Mouse (Mus musculus): Measurements from ENCODE around the gene Zfp346.
A peak's percentile ranks its signal among the peaks of the same experiment; 100 is the strongest.
"Not testable (repeated sequence)": the region's sequence is repeated elsewhere in the genome, so short reads cannot be mapped to it uniquely, and the experiment has no call there.

Gene Zfp346

DNA sequence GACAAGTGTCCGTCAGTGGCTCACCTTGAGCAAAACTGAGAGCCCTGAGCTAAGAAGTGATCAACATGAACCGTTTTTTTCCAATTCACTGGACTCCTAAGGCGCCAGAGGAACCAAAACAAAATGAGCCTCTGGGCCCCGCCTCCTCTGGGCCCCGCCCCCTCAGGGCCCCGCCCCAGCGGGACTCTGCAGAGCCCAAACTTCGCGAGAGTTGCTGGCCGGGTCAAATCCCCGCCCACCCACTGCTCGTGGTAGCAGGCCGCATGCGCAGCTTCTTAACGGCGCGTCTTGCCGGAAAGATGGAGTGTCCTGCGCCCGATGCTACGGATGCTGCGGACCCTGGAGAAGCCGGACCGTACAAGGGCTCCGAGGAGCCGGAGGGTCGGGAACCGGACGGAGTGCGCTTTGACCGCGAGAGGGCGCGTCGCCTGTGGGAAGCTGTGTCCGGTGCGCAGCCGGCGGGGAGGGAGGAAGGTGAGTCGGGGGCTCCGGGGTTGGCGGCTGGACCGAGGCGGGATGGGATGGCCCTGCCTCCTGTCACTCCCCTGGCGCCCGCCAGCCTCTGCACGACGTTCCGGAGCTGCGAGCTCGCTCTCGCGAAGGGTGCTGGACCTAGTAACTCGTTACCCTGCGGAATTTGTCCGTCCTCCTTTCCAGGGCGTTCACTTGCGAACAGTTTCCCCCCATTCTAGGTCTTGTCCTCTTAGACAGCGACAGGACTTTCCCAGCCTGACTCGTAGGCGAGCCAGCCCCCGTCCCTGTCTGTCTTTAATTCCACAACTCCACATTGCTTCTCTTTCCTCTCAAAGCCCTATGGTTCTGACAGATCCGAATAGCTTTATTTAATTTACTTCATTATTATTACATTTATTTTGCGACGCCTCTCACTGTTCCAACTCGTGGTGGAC lies at the start of gene Zfp346:
Gene Zfp346 (plus strand): TSS at position 267 of the 908 bp plus-strand sequence.
- DNase-seq = peak; percentile 95 to 96

DNA sequence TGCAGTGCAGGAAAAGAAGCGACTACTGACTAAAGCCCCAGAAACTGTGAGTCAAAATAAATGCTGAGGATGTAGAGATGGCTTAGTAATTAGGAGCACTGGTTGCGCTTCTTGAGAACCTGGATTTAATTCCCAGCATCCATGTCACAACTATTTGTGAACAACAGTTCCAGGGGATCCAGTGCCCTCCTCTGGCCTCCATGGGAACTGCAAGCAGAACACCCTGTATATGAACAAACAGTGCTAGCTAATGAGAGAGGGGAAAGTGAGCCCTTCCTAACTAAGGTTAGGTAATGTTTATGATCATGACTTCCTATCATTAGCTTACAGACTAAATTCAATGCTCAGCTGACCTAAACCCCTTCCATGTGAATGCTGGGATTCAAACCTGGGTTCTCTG lies 47.1 kb upstream of the Zfp346 start:
- DNase-seq = peak; percentile 13 to 23

DNA sequence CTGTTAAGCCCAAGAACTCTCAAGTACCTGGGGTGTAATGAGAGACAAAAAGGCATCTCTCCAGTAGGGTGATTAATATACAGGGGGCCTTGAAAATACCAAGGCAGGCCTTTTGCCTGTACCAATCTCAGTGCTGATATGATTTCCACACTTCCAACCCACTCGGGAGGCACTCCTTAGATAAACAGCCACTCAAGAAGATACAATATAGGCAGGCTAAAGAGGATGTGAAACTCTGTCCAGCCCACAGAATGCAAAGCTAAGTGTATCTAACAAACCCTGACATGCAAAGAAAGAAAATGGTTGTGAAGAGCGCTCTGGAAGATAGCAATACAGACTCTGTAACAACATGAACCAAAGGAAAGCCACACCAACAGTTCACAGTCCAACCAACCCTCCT lies 41.8 kb upstream of the Zfp346 start:
- DNase-seq = no peak

DNA sequence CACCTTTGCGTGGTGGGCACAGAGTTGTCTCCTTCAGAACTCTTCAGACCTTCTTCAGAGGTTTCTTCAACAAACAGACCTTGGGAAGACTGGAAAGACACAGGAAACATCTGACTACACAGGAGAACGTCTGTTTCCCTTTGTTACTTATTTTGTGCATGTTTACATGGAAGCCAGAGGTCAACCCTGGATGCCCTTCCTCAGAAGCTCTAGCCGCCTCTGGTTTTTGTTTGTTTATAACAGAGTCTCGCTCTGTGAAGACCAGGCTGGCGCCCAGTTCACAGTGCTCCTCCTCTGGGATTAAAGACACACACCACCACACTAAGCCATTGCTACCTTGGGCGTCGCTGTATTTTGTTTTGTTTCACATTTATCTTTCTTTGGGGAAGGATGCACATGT lies 35.4 kb upstream of the Zfp346 start:
- no peak for DNase-seq

DNA sequence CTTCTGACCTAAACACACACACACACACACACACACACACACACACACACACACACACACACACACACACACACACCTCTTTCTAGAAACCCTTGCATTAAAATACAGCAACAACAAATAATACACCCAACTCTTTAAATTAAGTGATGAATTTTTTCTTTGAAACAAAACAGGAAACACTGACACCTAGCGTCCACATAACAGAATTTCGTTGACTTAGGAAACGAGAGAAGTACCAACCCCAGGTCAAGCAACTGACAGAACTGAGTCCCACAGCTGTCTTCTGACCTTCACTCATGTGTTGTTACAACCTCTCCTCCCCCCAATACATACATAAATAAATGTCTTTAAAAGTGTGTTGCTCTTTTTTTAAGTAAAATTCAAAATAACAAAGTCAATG lies 33.8 kb upstream of the Zfp346 start:
- no peak for DNase-seq

DNA sequence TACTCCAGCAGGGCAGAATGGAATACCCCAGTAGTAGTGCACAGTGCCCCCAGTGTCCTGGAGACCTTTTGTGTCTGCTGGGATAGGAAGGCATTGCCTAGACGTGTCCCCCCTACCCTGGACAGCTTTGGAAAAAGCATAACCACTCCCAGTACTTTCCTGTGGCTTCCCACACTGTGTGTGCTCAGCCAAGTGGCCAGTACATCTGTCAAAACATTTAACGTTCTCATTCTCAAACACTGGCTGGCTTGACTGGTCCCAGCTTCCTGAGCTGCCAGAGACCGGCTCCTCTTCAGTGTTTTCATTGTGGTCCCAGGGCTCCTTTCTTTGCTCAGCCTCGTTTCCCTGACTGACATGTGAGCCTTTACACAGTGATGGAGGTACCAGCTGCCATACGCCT lies 29.5 kb upstream of the Zfp346 start:
- DNase-seq = no peak

DNA sequence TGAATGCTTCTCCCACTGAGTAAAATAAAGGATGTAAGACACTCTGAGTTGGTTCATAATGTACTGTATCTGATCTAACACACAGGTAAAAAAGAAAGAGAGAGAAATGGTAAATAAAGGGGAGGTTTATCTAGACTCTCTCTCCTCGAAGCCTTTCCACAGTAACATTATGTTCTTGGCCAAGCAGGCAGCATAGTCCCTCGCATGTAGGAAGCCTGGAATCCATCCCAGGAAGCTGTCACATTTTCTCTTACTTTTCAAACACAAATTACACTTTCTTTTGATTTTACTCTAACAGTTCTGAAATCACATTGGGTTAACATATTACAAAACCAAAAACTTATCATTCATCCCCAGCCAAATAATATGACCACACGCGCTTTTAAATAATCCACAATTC lies 12.5 kb upstream of the Zfp346 start:
- DNase-seq = no peak

DNA sequence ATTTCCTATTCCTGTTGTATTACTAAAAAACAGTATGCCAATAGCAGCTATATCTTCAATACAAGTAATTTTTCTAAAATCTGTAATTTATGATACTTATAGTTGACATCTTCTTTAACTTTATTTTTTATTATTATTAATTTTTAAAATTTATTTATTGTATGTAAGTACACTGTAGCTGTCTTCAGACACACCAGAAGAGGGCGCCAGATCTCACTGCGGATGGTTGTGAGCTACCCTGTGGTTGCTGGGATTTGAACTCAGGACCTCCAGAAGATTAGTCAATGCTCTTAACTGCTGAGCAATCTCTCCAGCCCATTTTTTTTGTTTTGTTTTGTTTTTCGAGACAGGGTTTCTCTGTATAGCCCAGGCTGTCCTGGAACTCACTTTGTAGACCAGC lies 7.3 kb upstream of the Zfp346 start:
- not testable (repeated sequence) for DNase-seq

DNA sequence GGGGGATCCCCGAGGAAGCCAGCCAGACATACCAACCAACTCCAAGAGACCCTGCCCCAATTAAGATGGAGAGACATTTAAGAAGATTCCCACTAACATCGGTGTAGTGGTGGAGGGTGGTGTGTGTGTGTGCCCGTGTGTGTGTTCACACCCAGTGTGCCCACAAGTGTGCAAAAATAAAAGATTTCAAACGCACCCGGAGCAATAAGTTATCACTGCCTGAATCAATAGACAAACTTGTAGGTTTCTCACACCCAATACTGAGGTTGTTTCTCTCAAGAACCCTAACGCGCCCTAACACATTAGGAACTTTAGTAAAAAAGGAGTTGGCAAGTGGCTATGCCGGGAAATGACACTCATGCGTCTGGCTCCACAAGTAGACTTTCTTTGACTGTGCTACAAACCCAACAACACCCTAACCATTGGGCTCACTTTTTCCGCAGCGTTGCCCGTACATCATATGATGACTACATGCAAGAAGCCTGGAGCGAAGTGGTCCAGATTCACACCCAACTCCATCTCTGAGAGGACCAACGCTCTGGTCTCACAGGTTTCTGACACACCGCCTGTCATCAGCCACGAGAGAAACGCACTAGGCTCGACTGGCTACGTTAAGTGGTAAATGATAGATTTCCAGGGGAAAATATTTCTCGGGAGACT lies 5.9 kb upstream of the Zfp346 start:
- DNase-seq = peak in 1 of 2 experiments; percentile 35

DNA sequence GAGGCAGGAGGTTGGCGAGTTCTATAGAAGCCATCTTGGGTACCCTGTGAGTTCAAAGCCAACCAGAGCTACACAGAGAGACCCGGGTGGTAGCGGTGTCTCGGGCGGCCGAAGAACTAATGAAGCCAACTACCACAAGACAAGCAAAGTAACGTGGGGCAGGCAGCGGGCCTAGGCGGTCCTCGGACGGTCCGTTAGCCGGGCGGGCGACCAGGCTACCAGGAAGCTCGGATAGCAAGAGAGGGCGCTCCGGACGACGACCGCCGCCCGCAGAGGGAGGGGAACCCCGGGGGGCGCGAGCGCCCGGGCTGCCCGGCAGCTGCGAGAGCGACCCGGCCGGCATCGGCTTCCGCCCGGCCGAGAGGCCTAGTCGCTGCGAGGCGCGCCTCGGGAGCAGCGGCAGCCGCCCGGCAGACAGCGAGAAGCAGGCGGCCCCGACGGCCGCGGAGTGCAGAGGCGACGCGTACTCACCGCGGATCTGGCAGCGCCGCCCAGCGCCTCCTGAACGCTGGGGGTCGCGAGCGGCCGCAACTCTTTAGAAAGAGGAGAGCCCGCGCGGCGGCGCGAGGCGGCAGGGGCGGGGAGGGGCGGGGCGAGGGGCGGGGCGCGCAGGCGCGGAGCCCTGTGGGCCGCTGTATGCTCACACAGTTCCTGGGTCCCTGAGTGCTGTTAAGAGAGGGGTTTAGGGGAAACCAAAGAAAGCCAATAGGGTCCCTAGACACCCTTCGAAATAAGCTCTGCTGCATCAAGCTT lies 5.2 kb upstream of the Zfp346 start, which contains the start of gene Uimc1:
Gene Uimc1 (minus strand): TSS at position 575 of the 753 bp plus-strand sequence.
- DNase-seq = peak; percentile 87 to 91

DNA sequence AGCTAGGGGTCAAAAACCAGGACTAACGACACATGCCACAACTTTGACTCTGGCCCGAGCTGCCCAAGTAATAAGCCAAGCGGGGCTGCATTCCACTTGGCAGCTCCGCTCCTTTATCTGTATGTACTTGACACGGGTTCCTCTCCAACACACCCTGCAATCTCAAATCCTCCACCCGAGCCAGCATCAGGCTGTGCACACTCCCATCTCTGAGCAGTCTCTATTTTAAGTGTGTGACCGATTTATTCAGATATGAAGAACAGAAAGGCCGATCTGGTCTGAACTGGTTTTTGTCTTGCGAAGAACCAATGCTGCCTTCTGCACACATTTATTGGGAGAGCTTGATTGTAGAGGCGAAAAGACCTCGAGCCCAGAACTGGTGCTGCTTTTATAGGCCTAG lies 3.5 kb upstream of the Zfp346 start:
- DNase-seq = no peak

DNA sequence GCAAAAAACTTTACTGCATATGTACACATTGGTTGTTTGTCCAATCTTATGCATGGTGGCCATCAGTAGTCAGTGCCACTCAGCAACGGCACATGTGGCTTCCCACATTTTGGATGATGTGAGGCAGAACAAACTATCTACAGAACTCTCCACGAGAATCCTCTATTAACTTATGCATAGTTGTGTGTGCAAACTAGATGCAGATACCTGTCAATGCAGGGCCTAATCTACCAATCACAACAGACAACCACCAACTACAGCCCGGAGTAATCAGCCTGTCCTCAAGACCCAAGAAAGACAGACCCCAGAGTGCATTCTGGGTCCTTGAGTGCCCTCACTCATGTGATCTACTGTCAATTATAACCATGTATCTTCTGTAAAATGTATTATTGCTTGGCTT lies 2.7 kb upstream of the Zfp346 start:
- DNase-seq = no peak

DNA sequence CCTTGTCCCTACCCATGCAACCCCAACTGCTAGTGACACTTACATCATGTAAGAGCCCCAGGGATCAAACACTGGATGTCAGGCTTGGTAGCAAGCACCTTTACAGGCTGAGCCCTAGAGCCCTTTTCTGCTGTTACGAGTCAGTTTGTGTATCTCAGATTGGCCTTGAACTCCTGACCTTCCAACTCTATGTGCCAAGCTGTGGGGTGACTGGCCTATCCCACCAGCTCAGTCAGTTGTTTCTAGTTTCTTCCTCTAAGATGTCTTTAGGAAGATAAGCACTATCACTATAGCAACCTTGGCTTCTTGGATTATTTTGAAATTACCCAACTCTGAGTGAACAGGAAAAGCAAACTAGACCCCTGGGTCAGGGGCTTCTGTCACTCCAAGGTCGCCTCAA lies 1.8 kb upstream of the Zfp346 start:
- no peak for DNase-seq

DNA sequence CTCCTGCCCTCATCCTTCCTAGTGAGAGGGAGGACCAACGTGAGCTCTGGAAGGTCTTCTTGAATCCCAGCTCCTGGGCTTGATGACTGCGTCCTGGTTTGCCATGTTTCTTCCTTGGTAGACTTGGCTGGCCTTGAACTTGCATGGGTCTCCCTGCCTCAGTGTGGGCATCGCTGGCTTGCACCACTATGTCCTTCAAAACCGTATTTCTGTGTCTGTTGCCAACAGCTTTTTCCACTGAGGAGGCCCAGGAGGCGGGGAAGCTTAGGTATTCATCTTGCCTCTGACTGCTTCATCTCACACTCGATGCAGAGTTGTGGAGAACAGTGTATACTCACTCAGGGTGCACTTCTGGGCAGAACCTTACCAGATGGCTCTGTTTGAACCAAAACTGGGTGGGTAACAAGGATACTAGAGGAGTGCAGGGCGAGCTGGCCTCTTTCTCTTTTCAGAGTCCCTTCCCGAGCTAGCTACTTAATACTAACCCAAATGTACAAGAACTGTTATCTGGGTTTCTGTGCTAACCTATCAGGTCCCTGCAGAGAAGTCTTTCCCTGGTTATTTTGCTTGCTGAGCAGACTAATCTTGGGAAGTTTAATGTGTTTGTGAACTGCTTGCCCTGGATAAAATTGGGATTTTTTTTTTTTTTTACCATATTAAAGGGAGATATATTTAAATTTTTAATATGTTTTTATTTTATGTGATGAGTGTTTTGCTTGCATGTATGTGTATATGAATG lies 1.0 kb downstream of the Zfp346 start:
- peak in 1 of 2 experiments; percentile 10 for DNase-seq

DNA sequence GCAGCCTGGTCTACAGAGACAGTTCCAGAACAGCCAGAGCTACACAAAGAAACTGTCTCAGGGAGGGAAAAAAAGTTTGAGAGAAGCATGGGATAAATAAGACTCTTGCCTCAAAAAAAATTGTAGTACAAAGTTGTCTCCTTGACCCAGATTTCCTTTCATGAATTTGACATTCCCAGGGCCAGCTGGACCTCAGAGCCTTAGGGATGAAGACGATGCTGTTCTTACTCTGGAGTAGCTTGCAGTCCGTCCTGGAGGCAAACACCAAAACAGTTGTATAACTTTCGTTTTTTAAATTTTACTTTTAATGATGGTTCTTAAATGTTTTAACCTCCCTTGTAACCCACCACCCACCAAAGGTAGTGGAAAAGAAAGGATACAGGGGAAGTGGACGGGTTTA lies 2.0 kb downstream of the Zfp346 start:
- DNase-seq = no peak

DNA sequence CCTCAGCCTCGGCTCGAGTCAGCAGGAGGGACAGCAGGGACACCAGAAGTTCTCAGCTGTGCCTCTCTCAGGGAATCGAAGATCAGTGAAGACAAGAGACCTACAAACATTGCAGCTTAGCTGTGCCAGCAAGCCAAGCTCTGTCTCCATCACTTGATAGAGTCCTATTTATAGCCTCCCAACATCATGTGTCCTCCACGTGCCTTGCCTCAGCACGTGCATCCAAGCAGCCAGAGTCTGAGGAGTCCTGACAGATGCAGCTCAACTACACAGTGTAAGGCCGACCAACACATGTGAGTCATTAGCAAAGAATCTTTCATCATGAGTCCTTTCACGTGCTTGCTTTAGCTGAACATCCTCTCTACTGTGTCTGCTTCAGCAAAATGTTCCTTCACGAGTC lies 2.6 kb downstream of the Zfp346 start:
- no peak for DNase-seq

DNA sequence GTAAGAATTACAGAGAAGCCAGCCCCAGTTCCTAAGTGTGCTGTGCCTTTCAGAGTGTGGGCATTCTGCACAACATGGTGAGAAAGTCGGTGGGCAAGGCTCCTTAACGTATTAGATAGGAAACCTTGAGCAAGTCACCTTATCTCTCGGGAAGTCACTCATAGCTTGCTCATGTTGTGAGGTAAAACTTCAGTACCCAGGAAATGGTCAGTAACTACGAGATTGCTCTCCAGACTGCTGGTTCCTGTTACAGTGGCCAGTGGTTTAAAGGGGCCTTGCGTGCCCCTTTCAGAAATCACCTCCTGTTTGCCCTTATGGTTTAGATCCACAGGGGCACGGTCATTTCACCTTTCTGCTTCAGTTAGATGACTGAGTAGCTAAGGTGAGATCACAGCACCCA lies 9.3 kb downstream of the Zfp346 start:
- no peak for DNase-seq

DNA sequence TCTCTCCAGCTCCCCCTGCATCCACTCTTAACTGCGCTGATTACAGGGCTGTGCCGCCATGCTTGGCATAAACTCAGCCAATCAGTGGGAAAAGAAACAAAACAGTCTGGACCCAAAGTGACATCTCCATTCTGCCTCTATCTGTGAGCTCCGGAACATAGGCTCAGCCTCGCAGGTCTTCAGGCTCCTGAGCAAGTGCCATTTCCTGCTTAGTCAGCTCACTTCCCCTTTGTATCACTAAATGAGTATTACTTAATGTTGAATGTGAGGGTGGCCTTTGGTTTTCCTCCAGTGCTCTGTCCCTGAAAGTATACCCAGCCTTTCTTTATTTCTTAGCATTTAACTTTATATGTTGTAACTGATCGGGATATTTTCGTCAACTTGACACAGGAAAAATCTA lies 19.8 kb downstream of the Zfp346 start:
- no peak for DNase-seq

DNA sequence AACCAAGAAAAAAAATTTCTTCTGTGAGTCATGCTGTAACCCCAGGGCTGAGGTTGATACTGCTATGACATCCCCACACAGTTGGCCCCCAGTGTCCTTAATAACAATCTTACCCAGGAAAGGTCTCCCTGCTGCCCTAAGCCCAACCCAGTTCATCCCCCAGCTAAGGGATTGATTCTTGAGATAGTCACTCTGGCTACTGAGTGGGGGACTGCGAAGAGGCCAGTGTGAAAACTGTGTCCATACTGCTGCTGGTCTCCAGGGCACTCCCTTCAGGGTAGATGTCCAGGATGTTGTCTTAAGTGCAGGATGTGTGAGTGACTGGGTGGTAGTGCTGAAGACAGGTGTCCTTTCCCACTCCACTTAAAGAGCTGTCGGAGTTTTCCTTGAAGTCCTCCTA lies 28.3 kb downstream of the Zfp346 start, which contains the start of gene Gm17617:
Gene Gm17617 (minus strand): TSS at position 101 of the 400 bp plus-strand sequence.
- DNase-seq = no peak

DNA sequence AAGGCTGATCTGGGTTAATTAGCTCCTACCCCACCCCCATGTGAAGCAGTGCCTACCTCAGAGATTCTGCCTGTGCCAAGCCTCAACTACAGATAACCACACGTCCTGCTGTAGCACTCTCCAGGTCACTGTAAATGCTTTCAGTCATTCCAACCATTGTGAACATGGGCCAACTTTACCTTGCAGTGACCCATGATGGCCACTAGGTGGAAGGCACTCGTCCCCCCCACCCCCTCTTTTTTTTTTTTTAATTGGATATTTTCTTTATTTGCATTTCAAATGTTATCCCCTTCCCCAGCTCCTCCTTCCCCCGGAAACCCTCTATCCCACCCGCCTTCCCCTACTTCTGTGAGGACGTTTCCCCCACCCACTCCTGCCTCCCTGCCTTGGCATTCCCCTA lies 30.3 kb downstream of the Zfp346 start:
- DNase-seq = no peak

DNA sequence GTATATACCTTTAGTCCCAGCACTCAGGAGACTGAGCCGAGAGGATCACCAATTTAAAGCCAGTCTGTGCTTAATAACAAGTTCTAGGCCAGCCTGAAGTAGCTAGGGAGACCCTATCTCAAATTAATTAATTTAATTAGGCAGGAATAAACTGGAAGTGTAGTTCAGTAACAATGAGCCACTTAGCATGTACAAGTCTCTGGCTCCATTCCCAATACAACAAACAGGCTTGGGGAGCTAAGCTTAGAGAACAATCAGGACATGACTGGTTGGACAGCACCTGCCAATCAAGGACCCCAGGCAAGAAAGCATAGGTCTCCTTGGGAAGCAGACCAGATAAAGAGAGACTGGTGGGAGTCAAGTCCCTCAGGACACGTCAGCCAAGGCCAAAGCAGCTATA lies 35.2 kb downstream of the Zfp346 start:
- no peak for DNase-seq

DNA sequence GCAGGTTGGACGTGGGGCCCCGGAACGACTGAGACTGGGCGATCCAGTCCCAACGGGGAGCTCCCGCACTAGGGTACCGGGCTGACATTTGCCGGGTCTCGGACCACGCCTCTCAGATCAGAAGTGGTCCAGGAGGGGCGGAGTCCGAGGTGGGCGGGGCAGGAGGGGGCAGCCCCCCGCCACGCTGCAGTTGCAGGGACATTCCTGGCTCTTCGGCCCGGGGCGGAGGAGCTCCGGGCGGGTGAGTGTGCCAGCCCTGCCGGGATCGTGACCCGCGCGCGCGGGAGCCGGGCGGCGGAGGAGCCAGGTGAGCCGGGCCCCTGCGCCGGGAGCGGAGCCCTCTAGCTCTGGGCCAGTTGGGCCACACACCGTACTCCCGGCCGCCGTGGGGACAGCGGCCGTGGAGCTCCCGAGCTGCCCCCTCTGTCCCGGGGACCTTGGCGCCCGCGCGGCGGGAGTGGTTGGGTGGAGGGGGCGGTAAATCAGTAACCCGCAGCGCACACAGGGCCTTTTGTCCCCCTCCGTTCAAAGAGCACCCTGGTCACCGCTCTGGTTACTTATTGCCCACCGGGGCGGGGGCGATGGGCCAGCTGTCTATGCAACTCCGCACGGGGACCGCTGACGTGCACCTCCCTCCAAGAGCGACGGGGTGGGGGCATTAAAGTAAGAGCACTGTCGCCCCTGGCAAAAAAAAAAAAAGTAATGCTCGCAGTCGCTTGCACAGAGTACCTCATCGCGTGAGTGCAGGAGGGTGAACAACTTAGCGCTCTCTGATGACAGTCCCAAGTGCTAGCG lies 47.7 kb downstream of the Zfp346 start, which contains the start of gene Fgfr4:
Gene Fgfr4 (plus strand): TSS at position 20 of the 795 bp plus-strand sequence.
- DNase-seq = peak in 1 of 2 experiments; percentile 33

Measured in thymus, postnatal 36 days (tissue).